In genomic region chr2:92360893-92361292, GRCm38 (mm10) we compare ENCODE assay signal across 12 mouse cellular contexts. TPM values are rescaled to one million over a fixed set of nuclear protein-coding genes. Genes with fewer than 3 reads are reported as not detected.
A peak's percentile ranks its signal among the peaks of the same experiment; 100 is the strongest.
DNase-seq lines count a peak whose midpoint lies in the region; ATAC-seq lines count a peak whose summit lies in the region.
"Had no signal": no experiment of that assay in that cellular context is flagged by ENCODE, and none has a peak within 500 bp of the region (broad histone marks: within the 10 kb centered on the region; RNA-seq: fewer than 3 reads in every experiment).

No protein-coding gene starts in this region.

- no peak overlapping the region for H3K4me2 ChIP-seq in neural tube, embryonic 11.5 days (ENCODE audit: low read depth)
- H3K4me2 ChIP-seq in liver, embryonic 12.5 days = 0 out of 2 replicates have a peak overlapping the region, but pooled peaks have one; percentile 2
- H3K4me2 ChIP-seq: heart, embryonic 12.5 days; limb, embryonic 13.5 days had no signal

- peaks cover 6% of the 10 kb centered on the region; the same call in 1 of the 2 replicates for H3K36me3 ChIP-seq in neural tube, embryonic 11.5 days (ENCODE audit: control insufficient read depth, insufficient read depth, low read length)
- peaks cover 40% of the 10 kb centered on the region for H3K36me3 ChIP-seq in liver, embryonic 12.5 days

- DNase-seq in embryo, embryonic 11 days = peak; percentile 34
- DNase-seq in embryo, embryonic 9.5 days (ENCODE audit: extremely low spot score) = no peak
- peak; percentile 19 for DNase-seq in neural tube, embryonic 11.5 days (ENCODE audit: low spot score)
- no peak for DNase-seq in neural tube, embryonic 10.5 days (ENCODE audit: extremely low spot score, low spot score)
- peak; percentile 78 for DNase-seq in yolk sac, embryonic 10.5 days (ENCODE audit: low spot score)
- DNase-seq in frontal cortex, adult 2 months (ENCODE audit: extremely low spot score in 1 of 2, low spot score in 1 of 2) = no peak
- DNase-seq in thymus, postnatal 0 days (ENCODE audit: low spot score) = no peak

- no peak overlapping the region for H3K27ac ChIP-seq in neural tube, embryonic 11.5 days (ENCODE audit: low read depth, low read length)
- no peak overlapping the region for H3K27ac ChIP-seq in liver, embryonic 12.5 days
- H3K27ac ChIP-seq: limb, embryonic 13.5 days had no signal

- H3K9me3 ChIP-seq in neural tube, embryonic 11.5 days (ENCODE audit: control insufficient read depth, low read length) = no peaks in the 10 kb centered on the region
- H3K9me3 ChIP-seq in liver, embryonic 12.5 days (replicated peaks) = no peaks in the 10 kb centered on the region
- H3K9me3 ChIP-seq: heart, embryonic 12.5 days; limb, embryonic 13.5 days; megakaryocyte, embryonic 14.5 days had no signal

- 0 out of 2 replicates have a peak, but pooled peaks have one; percentile 48 for ATAC-seq in neural tube, embryonic 11.5 days (ENCODE audit: insufficient read depth, low FRiP score, low TSS enrichment)
- ATAC-seq in liver, embryonic 12.5 days = peak; percentile 63; the same call in 1 of the 2 replicates

- H3K4me1 ChIP-seq in neural tube, embryonic 11.5 days (ENCODE audit: control insufficient read depth, insufficient read depth, low read length) = no peaks in the 10 kb centered on the region
- no peaks in the 10 kb centered on the region for H3K4me1 ChIP-seq in liver, embryonic 12.5 days
- H3K4me1 ChIP-seq: limb, embryonic 13.5 days; megakaryocyte, embryonic 14.5 days had no signal

- H3K27me3 ChIP-seq in neural tube, embryonic 11.5 days (ENCODE audit: control insufficient read depth, insufficient read depth, low read length) = no peaks in the 10 kb centered on the region
- no peaks in the 10 kb centered on the region for H3K27me3 ChIP-seq in liver, embryonic 12.5 days (replicated peaks)
- H3K27me3 ChIP-seq: heart, embryonic 12.5 days; limb, embryonic 13.5 days; megakaryocyte, embryonic 14.5 days had no signal

- no peak overlapping the region for H3K4me3 ChIP-seq in neural tube, embryonic 11.5 days (ENCODE audit: low read depth, low read length)
- H3K4me3 ChIP-seq in liver, embryonic 12.5 days = no peak overlapping the region
- H3K4me3 ChIP-seq: heart, embryonic 12.5 days; limb, embryonic 13.5 days; megakaryocyte, embryonic 14.5 days had no signal

- H3K9ac ChIP-seq in neural tube, embryonic 11.5 days (ENCODE audit: low read length) = no peak overlapping the region
- H3K9ac ChIP-seq in liver, embryonic 12.5 days = no peak overlapping the region
- H3K9ac ChIP-seq: forebrain, postnatal 0 days; heart, embryonic 12.5 days; limb, embryonic 13.5 days had no signal

- 33% methylated on average over 11 of the region's 12 CpGs for WGBS in neural tube, embryonic 11.5 days
- 26% methylated on average over 12 of the region's 12 CpGs for WGBS in liver, embryonic 12.5 days (ENCODE audit: insufficient replicate concordance)

RNA-seq across cellular contexts. Expression of gene Pex16, which starts 13.6 kb away (rescaled TPM):
- 21.5 and 22.4 TPM in 2 replicates for polyA plus RNA-seq in neural tube, embryonic 11.5 days (2014; fragmentation: Nextera tagmentation; extraction: Ambion mirVana)
- polyA plus RNA-seq in liver, embryonic 12.5 days (2016; fragmentation: Nextera tagmentation; extraction: Ambion mirVana) = 20.1 and 21.2 TPM in 2 replicates
- polyA plus RNA-seq in frontal cortex, adult 2 months (2012; rRNA removed) = 42.4 and 46.2 TPM in 2 replicates
- 40.8 and 43.9 TPM in 2 replicates for polyA plus RNA-seq in thymus, postnatal 0 days (2015; fragmentation: Nextera tagmentation; extraction: Ambion mirVana)

RNA-seq across cellular contexts. Expression of gene Large2, which starts 13.8 kb away (rescaled TPM):
- 3.0 and 4.9 TPM in 2 replicates for polyA plus RNA-seq in neural tube, embryonic 11.5 days (2014; fragmentation: Nextera tagmentation; extraction: Ambion mirVana)
- 1.8 and 2.0 TPM in 2 replicates for polyA plus RNA-seq in liver, embryonic 12.5 days (2016; fragmentation: Nextera tagmentation; extraction: Ambion mirVana)
- polyA plus RNA-seq in frontal cortex, adult 2 months (2012; rRNA removed) = 0.50 and 0.66 TPM in 2 replicates
- 3.4 and 4.0 TPM in 2 replicates for polyA plus RNA-seq in thymus, postnatal 0 days (2015; fragmentation: Nextera tagmentation; extraction: Ambion mirVana)

RNA-seq across cellular contexts. Expression of gene 1700029I15Rik, which starts 21.4 kb away (rescaled TPM):
- polyA plus RNA-seq in neural tube, embryonic 11.5 days (2014; fragmentation: Nextera tagmentation; extraction: Ambion mirVana) = 1.0 and 3.1 TPM in 2 replicates
- polyA plus RNA-seq in liver, embryonic 12.5 days (2016; fragmentation: Nextera tagmentation; extraction: Ambion mirVana) = 1.1 and 1.4 TPM in 2 replicates
- 6.9 and 7.5 TPM in 2 replicates for polyA plus RNA-seq in frontal cortex, adult 2 months (2012; rRNA removed)
- polyA plus RNA-seq in thymus, postnatal 0 days (2015; fragmentation: Nextera tagmentation; extraction: Ambion mirVana) = 2.0 and 2.1 TPM in 2 replicates

RNA-seq across cellular contexts. Expression of gene Mapk8ip1, which starts 40.2 kb away (rescaled TPM):
- polyA plus RNA-seq in neural tube, embryonic 11.5 days (2014; fragmentation: Nextera tagmentation; extraction: Ambion mirVana) = 39.1 and 44.2 TPM in 2 replicates
- 4.6 and 4.7 TPM in 2 replicates for polyA plus RNA-seq in liver, embryonic 12.5 days (2016; fragmentation: Nextera tagmentation; extraction: Ambion mirVana)
- 288 and 299 TPM in 2 replicates for polyA plus RNA-seq in frontal cortex, adult 2 months (2012; rRNA removed)
- polyA plus RNA-seq in thymus, postnatal 0 days (2015; fragmentation: Nextera tagmentation; extraction: Ambion mirVana) = 6.2 and 6.3 TPM in 2 replicates

Comparison
In these comparisons a context has a peak if more than half of its experiments do, and no peak if none do; other contexts are left out.
1. DNase-seq: peak in embryo, embryonic 11 days (single experiment), neural tube, embryonic 11.5 days (single experiment) and yolk sac, embryonic 10.5 days (single experiment); none in embryo, embryonic 9.5 days (single experiment), neural tube, embryonic 10.5 days (single experiment), frontal cortex, adult 2 months (0 of 2) and thymus, postnatal 0 days (single experiment).